8 mouse cellular contexts compared by ENCODE assay signal in genomic region chr10:128646139-128647089, GRCm38 (mm10). TPM values are rescaled to one million over a fixed set of nuclear protein-coding genes. Genes with fewer than 3 reads are reported as not detected.
DNase-seq lines count a peak whose midpoint lies in the region; ATAC-seq and TF ChIP-seq lines count a peak whose summit lies in the region.

No protein-coding gene starts in this region.

- no peaks in the 10 kb centered on the region for H3K36me3 ChIP-seq in embryonic facial prominence, embryonic 11.5 days (replicated peaks; ENCODE audit: control insufficient read depth, insufficient read depth, low read depth, low read length)
- H3K36me3 ChIP-seq in heart, embryonic 16.5 days (ENCODE audit: control insufficient read depth, insufficient read depth), result no peaks in the 10 kb centered on the region
- no peaks in the 10 kb centered on the region for H3K36me3 ChIP-seq in kidney, postnatal 0 days (ENCODE audit: insufficient read depth, low read length)
- no peaks in the 10 kb centered on the region for H3K36me3 ChIP-seq in liver, postnatal 0 days (replicated peaks; ENCODE audit: insufficient read depth, low read length)

- H3K27me3 ChIP-seq in embryonic facial prominence, embryonic 11.5 days (ENCODE audit: control insufficient read depth, insufficient read depth, low read length), result no peaks in the 10 kb centered on the region
- peaks cover 5% of the 10 kb centered on the region; the same call in 1 of the 2 replicates for H3K27me3 ChIP-seq in heart, embryonic 16.5 days (ENCODE audit: control insufficient read depth, insufficient read depth, low read length)
- no peaks in the 10 kb centered on the region for H3K27me3 ChIP-seq in kidney, postnatal 0 days (ENCODE audit: insufficient read depth, low read length)
- H3K27me3 ChIP-seq in liver, postnatal 0 days (ENCODE audit: insufficient read depth, low read length), result peaks cover 15% of the 10 kb centered on the region; the same call in 1 of the 2 replicates

- 0 out of 2 replicates have a peak overlapping the region, but pooled peaks have one; percentile 5 for H3K27ac ChIP-seq in embryonic facial prominence, embryonic 11.5 days (replicated peaks; ENCODE audit: low read depth, low read length)
- peak overlapping the region; percentile 46; the same call in 1 of the 2 replicates for H3K27ac ChIP-seq in heart, embryonic 16.5 days (ENCODE audit: low read length)
- H3K27ac ChIP-seq in kidney, postnatal 0 days, result 0 out of 2 replicates have a peak overlapping the region, but pooled peaks have one; percentile 25
- H3K27ac ChIP-seq in liver, postnatal 0 days (ENCODE audit: low read depth), result peak overlapping the region; percentile 39; the same call in 1 of the 2 replicates

- TF ChIP-seq EP300 in liver, postnatal 0 days (IDR thresholded peaks at IDR 0.05; ENCODE audit: low read depth), result no peak

- no peaks in the 10 kb centered on the region; the same call in 1 of the 2 replicates for H3K4me1 ChIP-seq in embryonic facial prominence, embryonic 11.5 days (ENCODE audit: control insufficient read depth, insufficient read depth, low read length)
- peaks cover 12% of the 10 kb centered on the region for H3K4me1 ChIP-seq in heart, embryonic 16.5 days (ENCODE audit: control insufficient read depth, insufficient read depth, low read length)
- H3K4me1 ChIP-seq in kidney, postnatal 0 days (replicated peaks; ENCODE audit: insufficient read depth, low read length), result no peaks in the 10 kb centered on the region
- H3K4me1 ChIP-seq in liver, postnatal 0 days (ENCODE audit: insufficient read depth), result peaks cover 13% of the 10 kb centered on the region

- WGBS in embryonic facial prominence, embryonic 11.5 days, result 3% methylated on average over 11 of the region's 13 CpGs
- WGBS in heart, embryonic 16.5 days, result 9% methylated on average over 10 of the region's 13 CpGs
- 9% methylated on average over 11 of the region's 13 CpGs for WGBS in kidney, postnatal 0 days
- 23% methylated on average over 6 of the region's 13 CpGs for whole genome bisulfite sequencing in liver, postnatal 0 days (ENCODE audit: insufficient replicate concordance)

- peak overlapping the region; percentile 50 for H3K9ac ChIP-seq in embryonic facial prominence, embryonic 11.5 days (replicated peaks; ENCODE audit: low read length)
- H3K9ac ChIP-seq in heart, embryonic 16.5 days (ENCODE audit: low read length), result peak overlapping the region; percentile 50; the same call in 1 of the 2 replicates
- peak overlapping the region; percentile 23; the same call in 1 of the 2 replicates for H3K9ac ChIP-seq in kidney, postnatal 0 days (ENCODE audit: low read depth, low read length)
- H3K9ac ChIP-seq in liver, postnatal 0 days (replicated peaks), result peak overlapping the region; percentile 34

- H3K9me3 ChIP-seq in embryonic facial prominence, embryonic 11.5 days (replicated peaks; ENCODE audit: control insufficient read depth, low read length), result no peaks in the 10 kb centered on the region
- H3K9me3 ChIP-seq in heart, embryonic 16.5 days (replicated peaks; ENCODE audit: control insufficient read depth, low read length), result no peaks in the 10 kb centered on the region
- H3K9me3 ChIP-seq in kidney, postnatal 0 days (replicated peaks; ENCODE audit: low read length), result no peaks in the 10 kb centered on the region
- H3K9me3 ChIP-seq in liver, postnatal 0 days (ENCODE audit: low read length), result no peaks in the 10 kb centered on the region

- H3K4me2 ChIP-seq in embryonic facial prominence, embryonic 11.5 days (ENCODE audit: low read depth, low read length), result peak overlapping the region; percentile 82
- peak overlapping the region; percentile 89 for H3K4me2 ChIP-seq in heart, embryonic 16.5 days (ENCODE audit: low read depth, low read length)
- H3K4me2 ChIP-seq in kidney, postnatal 0 days (ENCODE audit: low read length), result peak overlapping the region; percentile 74
- peak overlapping the region; percentile 81 for H3K4me2 ChIP-seq in liver, postnatal 0 days (ENCODE audit: low read depth, low read length)

- peak; percentile 41 to 50 for DNase-seq in layer of hippocampus, postnatal 14 days (ENCODE audit: low spot score in 2 of 2)
- DNase-seq in layer of hippocampus, adult 9-10 months (ENCODE audit: low spot score), result no peak
- peak; percentile 65 for DNase-seq in embryonic facial prominence, embryonic 11.5 days (ENCODE audit: low spot score)
- no peak for DNase-seq in kidney, postnatal 0 days (ENCODE audit: low spot score)
- DNase-seq in liver, postnatal 0 days, result no peak
- DNase-seq in retina, postnatal 1 day, result peak; percentile 85
- DNase-seq in ovary, adult 18-20 months (ENCODE audit: low spot score), result no peak

- no peak for TF ChIP-seq CTCF in kidney, postnatal 0 days (IDR thresholded peaks at IDR 0.05; ENCODE audit: low read depth)
- no peak for TF ChIP-seq CTCF in liver, postnatal 0 days (IDR thresholded peaks at IDR 0.05; ENCODE audit: low read depth)

- peak; percentile 72 for ATAC-seq in embryonic facial prominence, embryonic 11.5 days (replicated peaks; ENCODE audit: insufficient number of reproducible peaks, low FRiP score, low TSS enrichment, low read depth)
- peak; percentile 63 for ATAC-seq in heart, embryonic 16.5 days (replicated peaks; ENCODE audit: extremely low read depth, insufficient read depth, low FRiP score)
- peak; percentile 56 for ATAC-seq in kidney, postnatal 0 days (replicated peaks; ENCODE audit: low FRiP score, low read depth)
- ATAC-seq in liver, postnatal 0 days, result peak; percentile 48; the same call in 1 of the 2 replicates

- H3K4me3 ChIP-seq in embryonic facial prominence, embryonic 11.5 days (ENCODE audit: low read depth, low read length), result peak overlapping the region; percentile 45
- peak overlapping the region; percentile 58 for H3K4me3 ChIP-seq in heart, embryonic 16.5 days (ENCODE audit: low read length)
- peak overlapping the region; percentile 37 for H3K4me3 ChIP-seq in kidney, postnatal 0 days (replicated peaks; ENCODE audit: low read depth, low read length)
- H3K4me3 ChIP-seq in liver, postnatal 0 days (ENCODE audit: low read depth, low read length), result peak overlapping the region; percentile 19; the same call in 1 of the 2 replicates

RNA-seq across cellular contexts. Expression of gene Ikzf4, which starts 0.6 kb away (rescaled TPM):
- total RNA-seq in layer of hippocampus, postnatal 14 days (2021), result 10 to 100 TPM; 12.9 to 13.7 TPM
- 3.5 and 4.9 TPM in 2 replicates for polyA plus RNA-seq in embryonic facial prominence, embryonic 11.5 days (2014; fragmentation: Nextera tagmentation; extraction: Ambion mirVana)
- 1.1 and 1.5 TPM in 2 replicates for polyA plus RNA-seq in heart, embryonic 16.5 days (2015; fragmentation: Nextera tagmentation; extraction: Ambion mirVana)
- polyA plus RNA-seq in kidney, postnatal 0 days (2015; fragmentation: Nextera tagmentation; extraction: Ambion mirVana), result 1.4 and 1.8 TPM in 2 replicates
- 0.18 and 0.40 TPM in 2 replicates for polyA plus RNA-seq in liver, postnatal 0 days (2015; fragmentation: Nextera tagmentation; extraction: Ambion mirVana)

RNA-seq across cellular contexts. Expression of gene Rps26, which starts 19.9 kb away (rescaled TPM):
- total RNA-seq in layer of hippocampus, postnatal 14 days (2021), result 100 to 1,000 TPM; 329 to 373 TPM
- 765 and 782 TPM in 2 replicates for polyA plus RNA-seq in embryonic facial prominence, embryonic 11.5 days (2014; fragmentation: Nextera tagmentation; extraction: Ambion mirVana)
- polyA plus RNA-seq in heart, embryonic 16.5 days (2015; fragmentation: Nextera tagmentation; extraction: Ambion mirVana), result 316 and 332 TPM in 2 replicates
- polyA plus RNA-seq in kidney, postnatal 0 days (2015; fragmentation: Nextera tagmentation; extraction: Ambion mirVana), result 836 and 985 TPM in 2 replicates
- 469 and 517 TPM in 2 replicates for polyA plus RNA-seq in liver, postnatal 0 days (2015; fragmentation: Nextera tagmentation; extraction: Ambion mirVana)

RNA-seq across cellular contexts. Expression of gene Suox, which starts 27.5 kb away (rescaled TPM):
- total RNA-seq in layer of hippocampus, postnatal 14 days (2021), result 10 to 100 TPM; 12.2 to 12.6 TPM
- 12.2 and 15.1 TPM in 2 replicates for polyA plus RNA-seq in embryonic facial prominence, embryonic 11.5 days (2014; fragmentation: Nextera tagmentation; extraction: Ambion mirVana)
- 15.0 and 15.3 TPM in 2 replicates for polyA plus RNA-seq in heart, embryonic 16.5 days (2015; fragmentation: Nextera tagmentation; extraction: Ambion mirVana)
- polyA plus RNA-seq in kidney, postnatal 0 days (2015; fragmentation: Nextera tagmentation; extraction: Ambion mirVana), result 14.2 and 15.1 TPM in 2 replicates
- polyA plus RNA-seq in liver, postnatal 0 days (2015; fragmentation: Nextera tagmentation; extraction: Ambion mirVana), result 27.7 and 27.9 TPM in 2 replicates

RNA-seq across cellular contexts. Expression of gene Rab5b, which starts 49.6 kb away (rescaled TPM):
- 100 to 1,000 TPM; 127 to 133 TPM for total RNA-seq in layer of hippocampus, postnatal 14 days (2021)
- 71.6 and 74.3 TPM in 2 replicates for polyA plus RNA-seq in embryonic facial prominence, embryonic 11.5 days (2014; fragmentation: Nextera tagmentation; extraction: Ambion mirVana)
- 69.8 and 73.5 TPM in 2 replicates for polyA plus RNA-seq in heart, embryonic 16.5 days (2015; fragmentation: Nextera tagmentation; extraction: Ambion mirVana)
- polyA plus RNA-seq in kidney, postnatal 0 days (2015; fragmentation: Nextera tagmentation; extraction: Ambion mirVana), result 57.9 and 61.7 TPM in 2 replicates
- 23.0 and 26.2 TPM in 2 replicates for polyA plus RNA-seq in liver, postnatal 0 days (2015; fragmentation: Nextera tagmentation; extraction: Ambion mirVana)

RNA-seq across cellular contexts. Expression of gene Erbb3, which starts 57.0 kb away (rescaled TPM):
- 1 to 10 TPM; 5.6 to 6.5 TPM for total RNA-seq in layer of hippocampus, postnatal 14 days (2021)
- polyA plus RNA-seq in embryonic facial prominence, embryonic 11.5 days (2014; fragmentation: Nextera tagmentation; extraction: Ambion mirVana), result 10.2 and 10.6 TPM in 2 replicates
- polyA plus RNA-seq in heart, embryonic 16.5 days (2015; fragmentation: Nextera tagmentation; extraction: Ambion mirVana), result 3.9 and 5.4 TPM in 2 replicates
- polyA plus RNA-seq in kidney, postnatal 0 days (2015; fragmentation: Nextera tagmentation; extraction: Ambion mirVana), result 9.6 and 10.2 TPM in 2 replicates
- 7.3 and 7.8 TPM in 2 replicates for polyA plus RNA-seq in liver, postnatal 0 days (2015; fragmentation: Nextera tagmentation; extraction: Ambion mirVana)

Comparison
In these comparisons a context has a peak if more than half of its experiments do, and no peak if none do; other contexts are left out.
1. DNase-seq: peak in layer of hippocampus, postnatal 14 days (2 of 2), embryonic facial prominence, embryonic 11.5 days (single experiment) and retina, postnatal 1 day (single experiment); none in layer of hippocampus, adult 9-10 months (single experiment), kidney, postnatal 0 days (single experiment), liver, postnatal 0 days (single experiment) and ovary, adult 18-20 months (single experiment).
2. Peak in every context shown above with its lines, with median percentiles within 50 percentile points of each other: ATAC-seq, H3K27ac ChIP-seq, H3K4me2 ChIP-seq, H3K4me3 ChIP-seq and H3K9ac ChIP-seq.